Mouse (Mus musculus): Measurements from ENCODE around the gene Myg1. TPM values are rescaled to one million over a fixed set of nuclear protein-coding genes. Genes with fewer than 3 reads are reported as not detected.
A peak's percentile ranks its signal among the peaks of the same experiment; 100 is the strongest.

The Myg1 gene
- total RNA-seq, 2 experiments from 2014 or later = 54.8 to 57.2 TPM

GRCm38 (mm10) chr15:102376453-102377162, 45.1 kb downstream of the Myg1 start:
- intact Hi-C loops (cut with DNase I) = loop anchor here (1.0 to 5.0 kb wide), 2 partner anchors 21 to 34 kb away; no protein-coding TSS in a partner anchor
- DNase-seq (ENCODE audit: low spot score in 2 of 2) = peak in 1 of 2 experiments; percentile 12

GRCm38 (mm10) chr15:102377163-102377543, 45.6 kb downstream of the Myg1 start:
- DNase-seq (ENCODE audit: low spot score in 2 of 2) = peak; percentile 69 to 71
- intact Hi-C loops (cut with DNase I) = loop anchor here (5.0 kb wide), 1 partner anchor 35 kb away; no protein-coding TSS in a partner anchor

GRCm38 (mm10) chr15:102377810-102378262, 46.3 kb downstream of the Myg1 start:
- no peak for DNase-seq (ENCODE audit: low spot score in 2 of 2)
- intact Hi-C loops (cut with DNase I) = loop anchor here (5.0 kb wide), 1 partner anchor 36 kb away; no protein-coding TSS in a partner anchor

- peak; percentile 85 for DNase-seq (ENCODE audit: low spot score in 2 of 2)
- intact Hi-C loops (cut with DNase I) = loop anchor here (1.0 to 2.0 kb wide), 2 partner anchors 40 to 63 kb away; partner anchors contain the start of gene Amhr2
Observed at GRCm38 (mm10) chr15:102381575-102381974, 50.1 kb downstream of the Myg1 start.

- intact Hi-C loops (cut with DNase I) = no loop called here
- no peak for DNase-seq (ENCODE audit: low spot score in 2 of 2)
Observed at GRCm38 (mm10) chr15:102383671-102384070, 52.2 kb downstream of the Myg1 start.

GRCm38 (mm10) chr15:102386640-102387039, 55.1 kb downstream of the Myg1 start:
- DNase-seq (ENCODE audit: low spot score in 2 of 2) = no peak
- intact Hi-C loops (cut with DNase I) = no loop called here

Other genes with a start within 250 kb of the Myg1 start
- gene Tns2, start 231.3 kb upstream of the Myg1 start, total RNA-seq (2021) = 10 to 100 TPM; 11.8 to 19.1 TPM
- gene Spryd3, start 195.5 kb upstream of the Myg1 start, total RNA-seq (2021) = 100 to 1,000 TPM; 142 to 146 TPM
- 10 to 100 TPM; 36.5 to 43.1 TPM for gene Igfbp6, start 187.3 kb upstream of the Myg1 start, total RNA-seq (2021)
- gene Soat2, start 181.2 kb upstream of the Myg1 start, total RNA-seq (2021) = under 1 TPM in 1 of 2 experiments, not detected in 1; 0.14 TPM
- 10 to 100 TPM; 58.5 to 64.9 TPM for gene Zfp740, start 128.5 kb upstream of the Myg1 start, total RNA-seq (2021)
- gene Csad, start 127.0 kb upstream of the Myg1 start, total RNA-seq (2021) = 10 to 100 TPM; 28.4 to 32.1 TPM
- gene Itgb7, start 99.8 kb upstream of the Myg1 start, total RNA-seq (2021) = 1 to 10 TPM; 1.0 to 1.7 TPM
- 10 to 100 TPM; 12.7 to 15.4 TPM for gene Rarg, start 74.2 kb upstream of the Myg1 start, total RNA-seq (2021)
- not detected for gene Gm9918, start 61.1 kb upstream of the Myg1 start, total RNA-seq (2021)
- 10 to 100 TPM; 42.1 to 43.9 TPM for gene Mfsd5, start 52.3 kb upstream of the Myg1 start, total RNA-seq (2021)
- under 1 TPM; 0.60 to 0.76 TPM for gene Espl1, start 35.4 kb upstream of the Myg1 start, total RNA-seq (2021)
- 100 to 1,000 TPM; 365 to 396 TPM for gene Pfdn5, start 5.6 kb upstream of the Myg1 start, total RNA-seq (2021)
- 10 to 100 TPM; 14.0 to 16.6 TPM for gene Aaas, start 19.1 kb downstream of the Myg1 start, total RNA-seq (2021)
- gene Sp7, start 35.5 kb downstream of the Myg1 start, total RNA-seq (2021) = under 1 TPM; 0.41 to 0.66 TPM
- gene Sp1, start 74.4 kb downstream of the Myg1 start, total RNA-seq (2021) = 10 to 100 TPM; 24.3 to 27.0 TPM
- 1 to 10 TPM in 1 of 2 experiments, under 1 TPM in 1; 0.62 to 2.4 TPM for gene Amhr2, start 113.7 kb downstream of the Myg1 start, total RNA-seq (2021)
- gene Prr13, start 127.3 kb downstream of the Myg1 start, total RNA-seq (2021) = 10 to 100 TPM; 35.8 to 42.0 TPM
- 100 to 1,000 TPM; 464 to 469 TPM for gene Pcbp2, start 138.8 kb downstream of the Myg1 start, total RNA-seq (2021)
- not detected for gene Gm10337, start 172.0 kb downstream of the Myg1 start, total RNA-seq (2021)
- gene Map3k12, start 185.4 kb downstream of the Myg1 start, total RNA-seq (2021) = 10 to 100 TPM; 93.6 to 96.2 TPM
- 10 to 100 TPM; 26.9 to 28.8 TPM for gene Tarbp2, start 186.5 kb downstream of the Myg1 start, total RNA-seq (2021)
- gene Npff, start 193.2 kb downstream of the Myg1 start, total RNA-seq (2021) = 1 to 10 TPM; 2.6 to 2.7 TPM

All from left cerebral cortex, postnatal 25 days (tissue).